Mouse (Mus musculus) hindbrain, embryonic 11.5 days (tissue): Measurements from ENCODE around the gene Acsbg2. TPM values are rescaled to one million over a fixed set of nuclear protein-coding genes. Genes with fewer than 3 reads are reported as not detected.
A peak's percentile ranks its signal among the peaks of the same experiment; 100 is the strongest.

Experiments used
- ATAC-seq: fragments of 200-750 bp; cut with Nextera tagmentation; 2 replicates; pipeline ENCODE4 v1.8.0; 2017; ENCODE audit warnings: mild to moderate bottlenecking, moderate TSS enrichment, moderate library complexity; ENCODE audit not compliant: low FRiP score
- DNase-seq: peaks from one replicate; pipeline ENCODE4 v3.0.0-alpha.2; 2015; ENCODE audit warnings: low spot score
- H3K27ac ChIP-seq: fragments of 300-500 bp; sonication (generic); 2 replicates; pipeline ENCODE4 v1.5.1; 2014; ENCODE audit warnings: mild to moderate bottlenecking, low read depth, low read length
- H3K27me3 ChIP-seq: fragments of 300-500 bp; sonication (generic); 2 replicates; pipeline ENCODE4 v1.6.1; 2014; ENCODE audit warnings: mild to moderate bottlenecking, low read length, moderate library complexity, mixed read lengths; ENCODE audit not compliant: control insufficient read depth, insufficient read depth
- H3K36me3 ChIP-seq: fragments of 300-500 bp; sonication (generic); 2 replicates; pipeline ENCODE4 v1.6.1; 2014; ENCODE audit warnings: mild to moderate bottlenecking, low read length, moderate library complexity, mixed read lengths; ENCODE audit not compliant: control insufficient read depth, insufficient read depth
- H3K4me1 ChIP-seq: fragments of 300-500 bp; sonication (generic); replicated peaks from 2 replicates; pipeline ENCODE4 v1.6.1; 2014; ENCODE audit warnings: low read length, mixed read lengths; ENCODE audit not compliant: control insufficient read depth, insufficient read depth
- H3K4me2 ChIP-seq: fragments of 300-500 bp; sonication (generic); replicated peaks from 2 replicates; pipeline ENCODE4 v1.6.1; 2014; ENCODE audit warnings: mild to moderate bottlenecking, low read depth, low read length
- H3K4me3 ChIP-seq: fragments of 300-500 bp; sonication (generic); 2 replicates; pipeline ENCODE4 v1.5.1; 2014; ENCODE audit warnings: low read depth, low read length
- H3K9ac ChIP-seq: fragments of 300-500 bp; sonication (generic); 2 replicates; pipeline ENCODE4 v1.6.1; 2014; ENCODE audit warnings: low read depth, low read length
- H3K9me3 ChIP-seq: fragments of 300-500 bp; sonication (generic); 2 replicates; pipeline ENCODE4 v1.6.1; 2016; ENCODE audit warnings: low read length; ENCODE audit not compliant: control insufficient read depth
- WGBS: fragments of 180-500 bp; shearing (Covaris S2); extraction: QIAGEN DNeasy Blood & Tissue Kit; methylation state at CpG from one replicate; pipeline ENCODE4 v1.1.7; 2014; 5-methylcytosine and 5-hydroxymethylcytosine counted together
- polyA plus RNA-seq: library from polyadenylated mRNA; unstranded; fragments of >200 nt; fragmentation: Nextera tagmentation; extraction: Ambion mirVana; gene quantifications from 2 replicates; pipeline ENCODE4 v1.2.1, GENCODE M21; 2014

The Acsbg2 gene
- polyA plus RNA-seq, 1 experiment from 2014 or later: not detected

- Histone ChIP-seq H3K4me1 (no peaks in the 10 kb centered on the region), H3K27me3 (no peaks in the 10 kb centered on the region), H3K36me3 (no peaks in the 10 kb centered on the region), H3K9ac (no peak overlapping the region), H3K4me3 (no peak overlapping the region), H3K9me3 (no peaks in the 10 kb centered on the region), H3K27ac (no peak overlapping the region), H3K4me2 (no peak overlapping the region)
- 54% methylated on average over 3 of the region's 3 CpGs for WGBS
- no peak for ATAC-seq
- no peak for DNase-seq
Observed at GRCm38 (mm10) chr17:56861197-56861596, 13.1 kb downstream of the Acsbg2 start.

GRCm38 (mm10) chr17:56858922-56859321 is 15.3 kb downstream of the Acsbg2 start:
- DNase-seq (no peak), ATAC-seq (no peak)
- Histone ChIP-seq H3K9ac (no peak overlapping the region), H3K27me3 (no peaks in the 10 kb centered on the region), H3K9me3 (no peaks in the 10 kb centered on the region), H3K4me1 (no peaks in the 10 kb centered on the region), H3K4me3 (no peak overlapping the region), H3K27ac (no peak overlapping the region), H3K4me2 (no peak overlapping the region), H3K36me3 (no peaks in the 10 kb centered on the region)
- 57% methylated on average over 7 of the region's 7 CpGs for WGBS

GRCm38 (mm10) chr17:56858216-56858615 is 16.0 kb downstream of the Acsbg2 start:
- WGBS: 55% methylated on average over 4 of the region's 4 CpGs
- no peak overlapping the region for H3K27ac ChIP-seq
- ATAC-seq: peak; percentile 19; the same call in 1 of the 2 replicates

GRCm38 (mm10) chr17:56855421-56855820 is 18.8 kb downstream of the Acsbg2 start:
- no peak for DNase-seq
- Histone ChIP-seq H3K27me3 (no peaks in the 10 kb centered on the region), H3K27ac (no peak overlapping the region), H3K4me3 (no peak overlapping the region), H3K4me1 (no peaks in the 10 kb centered on the region), H3K36me3 (no peaks in the 10 kb centered on the region), H3K4me2 (no peak overlapping the region), H3K9ac (no peak overlapping the region), H3K9me3 (no peaks in the 10 kb centered on the region)
- 85% methylated on average over 3 of the region's 3 CpGs for WGBS
- no peak for ATAC-seq

More at GRCm38 (mm10) chr17:56858216-56858615, 16.0 kb downstream of the Acsbg2 start:
- no peaks in the 10 kb centered on the region for H3K9me3 ChIP-seq
- H3K36me3 ChIP-seq: no peaks in the 10 kb centered on the region
- no peaks in the 10 kb centered on the region for H3K4me1 ChIP-seq
- no peak overlapping the region for H3K4me3 ChIP-seq
- no peaks in the 10 kb centered on the region for H3K27me3 ChIP-seq
- peak; percentile 75 for DNase-seq
- no peak overlapping the region for H3K4me2 ChIP-seq
- no peak overlapping the region for H3K9ac ChIP-seq

GRCm38 (mm10) chr17:56851167-56851566 is 23.1 kb downstream of the Acsbg2 start:
- DNase-seq (no peak), ATAC-seq (no peak)
- no peak overlapping the region for H3K4me2 ChIP-seq
- no peak overlapping the region for H3K27ac ChIP-seq
- no peak overlapping the region for H3K4me3 ChIP-seq
- no peak overlapping the region for H3K9ac ChIP-seq
- H3K4me1 ChIP-seq: no peaks in the 10 kb centered on the region
- no peaks in the 10 kb centered on the region for H3K36me3 ChIP-seq
- 84% methylated on average over 3 of the region's 3 CpGs for WGBS
- no peaks in the 10 kb centered on the region for H3K9me3 ChIP-seq
- no peaks in the 10 kb centered on the region for H3K27me3 ChIP-seq

- H3K4me3 ChIP-seq: no peak overlapping the region
- H3K9me3 ChIP-seq: no peaks in the 10 kb centered on the region
- no peaks in the 10 kb centered on the region for H3K36me3 ChIP-seq
- no peak for ATAC-seq
- no peak overlapping the region for H3K4me2 ChIP-seq
- no peak overlapping the region for H3K9ac ChIP-seq
- DNase-seq: no peak
- H3K27ac ChIP-seq: no peak overlapping the region
- whole genome bisulfite sequencing: 70% methylated on average over 13 of the region's 13 CpGs
- H3K4me1 ChIP-seq: no peaks in the 10 kb centered on the region
- no peaks in the 10 kb centered on the region for H3K27me3 ChIP-seq
Observed at GRCm38 (mm10) chr17:56849710-56850109, 24.5 kb downstream of the Acsbg2 start.

- Histone ChIP-seq H3K4me1 (no peaks in the 10 kb centered on the region), H3K4me2 (no peak overlapping the region), H3K9me3 (no peaks in the 10 kb centered on the region), H3K27me3 (no peaks in the 10 kb centered on the region), H3K36me3 (no peaks in the 10 kb centered on the region), H3K4me3 (no peak overlapping the region), H3K27ac (no peak overlapping the region), H3K9ac (no peak overlapping the region)
- ATAC-seq: no peak
- 87% methylated on average over 5 of the region's 5 CpGs for WGBS
- DNase-seq: no peak
Observed at GRCm38 (mm10) chr17:56848785-56849184, 25.5 kb downstream of the Acsbg2 start.

GRCm38 (mm10) chr17:56843678-56844077 is 30.6 kb downstream of the Acsbg2 start:
- ATAC-seq (no peak), DNase-seq (no peak)
- no peaks in the 10 kb centered on the region for H3K36me3 ChIP-seq
- no peaks in the 10 kb centered on the region for H3K9me3 ChIP-seq
- no peak overlapping the region for H3K4me3 ChIP-seq
- H3K27ac ChIP-seq: no peak overlapping the region
- WGBS: 85% methylated on average over 5 of the region's 5 CpGs
- no peak overlapping the region for H3K9ac ChIP-seq
- no peak overlapping the region for H3K4me2 ChIP-seq
- no peaks in the 10 kb centered on the region for H3K27me3 ChIP-seq
- no peaks in the 10 kb centered on the region for H3K4me1 ChIP-seq

- ATAC-seq: no peak
- Histone ChIP-seq H3K27me3 (no peaks in the 10 kb centered on the region), H3K4me1 (no peaks in the 10 kb centered on the region), H3K4me2 (no peak overlapping the region), H3K4me3 (no peak overlapping the region), H3K27ac (no peak overlapping the region), H3K9me3 (no peaks in the 10 kb centered on the region), H3K36me3 (no peaks in the 10 kb centered on the region), H3K9ac (no peak overlapping the region)
- DNase-seq: no peak
- 90% methylated on average over 5 of the region's 5 CpGs for WGBS
Observed at GRCm38 (mm10) chr17:56842173-56842572, 32.1 kb downstream of the Acsbg2 start.
